Mouse (Mus musculus): ENCODE data around the gene Gm4969. TPM values are rescaled to one million over a fixed set of nuclear protein-coding genes. Genes with fewer than 3 reads are reported as not detected.

Gm4969 gene
- total RNA-seq, 2 experiments from 2014 or later = 0.40 to 0.43 TPM

- DNase-seq = peak in 1 of 2 experiments; percentile 36
These were observed 18.6 kb upstream of the Gm4969 start for GRCm38 (mm10) chr7:19136673-19137334.

GRCm38 (mm10) chr7:19136168-19136567 is 18.0 kb upstream of the Gm4969 start:
- DNase-seq = no peak

GRCm38 (mm10) chr7:19131324-19131848 is 13.2 kb upstream of the Gm4969 start:
- peak; percentile 96 to 97 for DNase-seq

GRCm38 (mm10) chr7:19130657-19131056 is 12.5 kb upstream of the Gm4969 start:
- no peak for DNase-seq

GRCm38 (mm10) chr7:19129396-19129795 is 11.2 kb upstream of the Gm4969 start:
- DNase-seq = no peak

- DNase-seq = no peak
These were observed 9.6 kb upstream of the Gm4969 start for GRCm38 (mm10) chr7:19127744-19128143.

GRCm38 (mm10) chr7:19124713-19125112 is 6.5 kb upstream of the Gm4969 start:
- no peak for DNase-seq

GRCm38 (mm10) chr7:19121686-19122085 is 3.5 kb upstream of the Gm4969 start:
- DNase-seq = no peak

- DNase-seq = peak; percentile 93
These were observed 1.7 kb upstream of the Gm4969 start, which contains the start of gene Fbxo46 for GRCm38 (mm10) chr7:19119631-19120429. Fbxo46 (plus strand) TSS chr7:19119859.

- DNase-seq = no peak
These were observed 915 bp upstream of the Gm4969 start for GRCm38 (mm10) chr7:19119083-19119482.

- DNase-seq = no peak
These were observed 8.6 kb downstream of the Gm4969 start for GRCm38 (mm10) chr7:19109565-19109964.

- DNase-seq = no peak
These were observed 10.7 kb downstream of the Gm4969 start for GRCm38 (mm10) chr7:19107436-19107835.

GRCm38 (mm10) chr7:19104486-19104885 is 13.7 kb downstream of the Gm4969 start:
- DNase-seq = no peak

- no peak for DNase-seq
These were observed 14.4 kb downstream of the Gm4969 start for GRCm38 (mm10) chr7:19103741-19104140.

GRCm38 (mm10) chr7:19100290-19100689 is 17.9 kb downstream of the Gm4969 start:
- DNase-seq = no peak

GRCm38 (mm10) chr7:19098811-19099210 is 19.4 kb downstream of the Gm4969 start:
- DNase-seq = no peak

GRCm38 (mm10) chr7:19097863-19098262 is 20.3 kb downstream of the Gm4969 start:
- DNase-seq = no peak

GRCm38 (mm10) chr7:19097217-19097616 is 21.0 kb downstream of the Gm4969 start:
- DNase-seq = no peak

- DNase-seq = no peak
These were observed 21.7 kb downstream of the Gm4969 start for GRCm38 (mm10) chr7:19096421-19096976.

GRCm38 (mm10) chr7:19095751-19096110 is 22.4 kb downstream of the Gm4969 start:
- no peak for DNase-seq

GRCm38 (mm10) chr7:19094826-19095750 is 23.1 kb downstream of the Gm4969 start:
- no peak for DNase-seq

- no peak for DNase-seq
These were observed 23.7 kb downstream of the Gm4969 start, which contains the start of gene Six5 for GRCm38 (mm10) chr7:19094471-19094825. Six5 (plus strand) TSS chr7:19094594.
